Mouse (Mus musculus): ENCODE data around the gene Pgr.

DNA sequence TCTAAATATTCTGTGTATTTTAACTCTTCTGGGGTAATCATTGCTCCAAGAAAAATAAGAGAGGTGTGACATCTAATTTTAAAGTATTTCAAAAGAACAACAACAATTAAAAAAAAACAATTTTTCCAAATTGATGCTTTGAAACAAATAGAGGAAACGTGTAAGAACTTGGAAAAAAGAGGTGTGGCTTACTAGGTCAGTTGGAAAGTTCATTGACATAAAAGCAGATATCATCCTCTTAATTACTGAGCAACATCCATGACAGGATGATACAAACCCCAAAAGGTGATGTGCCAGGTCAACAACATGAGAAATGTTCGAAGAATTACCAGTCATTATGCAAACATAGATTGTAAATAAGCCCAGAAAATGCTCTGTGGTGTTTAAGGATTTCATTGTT lies 71.9 kb downstream of the Pgr start, which contains the start of gene Gm16485:
- TF ChIP-seq CTCF (IDR thresholded peaks at IDR 0.05; ENCODE audit: borderline replicate concordance, insufficient read depth, low read depth, low read length) (no peak), POLR2A (IDR thresholded peaks at IDR 0.05; ENCODE audit: borderline replicate concordance, insufficient read depth, low read length) (no peak)

Measured in cerebellum, adult 2 months (tissue).